ENCODE assay signal across 19 mouse cellular contexts in the genomic region with DNA sequence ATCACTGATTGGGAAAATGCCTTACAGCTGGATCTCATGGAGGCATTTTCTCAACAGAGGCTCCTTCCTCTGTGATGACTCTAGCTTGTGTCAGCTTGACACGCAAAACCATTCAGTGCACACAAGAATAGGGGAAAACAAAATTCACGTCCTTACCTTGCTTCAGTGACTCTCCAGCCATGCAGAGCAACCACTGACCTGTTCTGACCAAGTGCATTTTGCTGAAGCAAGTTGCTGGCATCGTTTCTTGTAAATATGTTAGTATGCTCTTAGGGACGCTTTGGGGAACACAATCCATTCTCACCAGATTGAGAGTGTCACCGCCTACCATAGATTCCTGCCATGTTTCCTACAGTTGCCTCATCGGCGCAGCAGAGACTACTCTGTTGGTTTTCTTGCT. TPM values are rescaled to one million over a fixed set of nuclear protein-coding genes. Genes with fewer than 3 reads are reported as not detected.
DNase-seq lines count a peak whose midpoint lies in the region; ATAC-seq and TF ChIP-seq lines count a peak whose summit lies in the region.
"Had no signal": no experiment of that assay in that cellular context is flagged by ENCODE, and none has a peak within 500 bp of the region (broad histone marks: within the 10 kb centered on the region; RNA-seq: fewer than 3 reads in every experiment).

No protein-coding gene starts in this region.

- 94% methylated on average over 7 of the region's 7 CpGs for WGBS in forebrain, embryonic 13.5 days
- 86% methylated on average over 7 of the region's 7 CpGs for WGBS in forebrain, embryonic 16.5 days
- 53% methylated on average over 7 of the region's 7 CpGs for WGBS in kidney, adult 2 months
- 92% methylated on average over 7 of the region's 7 CpGs for WGBS in midbrain, embryonic 12.5 days
- WGBS in midbrain, embryonic 16.5 days = 85% methylated on average over 7 of the region's 7 CpGs
- 92% methylated on average over 7 of the region's 7 CpGs for WGBS in embryonic facial prominence, embryonic 12.5 days
- WGBS in heart, embryonic 12.5 days = 90% methylated on average over 7 of the region's 7 CpGs

- no peaks in the 10 kb centered on the region for H3K9me3 ChIP-seq in forebrain, embryonic 13.5 days (replicated peaks)
- no peaks in the 10 kb centered on the region for H3K9me3 ChIP-seq in forebrain, embryonic 16.5 days (ENCODE audit: control insufficient read depth, low read length)
- no peaks in the 10 kb centered on the region for H3K9me3 ChIP-seq in midbrain, embryonic 12.5 days
- H3K9me3 ChIP-seq in midbrain, embryonic 16.5 days (replicated peaks; ENCODE audit: control insufficient read depth, low read length, poor library complexity, severe bottlenecking) = no peaks in the 10 kb centered on the region
- H3K9me3 ChIP-seq in embryonic facial prominence, embryonic 12.5 days = no peaks in the 10 kb centered on the region
- H3K9me3 ChIP-seq in heart, embryonic 12.5 days (replicated peaks) = no peaks in the 10 kb centered on the region
- H3K9me3 ChIP-seq: hindbrain, embryonic 15.5 days; intestine, embryonic 15.5 days; liver, embryonic 15.5 days; lung, embryonic 15.5 days had no signal

- ATAC-seq in forebrain, embryonic 13.5 days = no peak
- ATAC-seq in forebrain, embryonic 16.5 days = no peak
- no peak for ATAC-seq in midbrain, embryonic 12.5 days (ENCODE audit: low FRiP score, low read depth)
- no peak for ATAC-seq in midbrain, embryonic 16.5 days
- no peak for ATAC-seq in embryonic facial prominence, embryonic 12.5 days (ENCODE audit: insufficient number of reproducible peaks, insufficient read depth, low FRiP score, low TSS enrichment)
- no peak for ATAC-seq in heart, embryonic 12.5 days (ENCODE audit: insufficient number of reproducible peaks, low FRiP score)
- ATAC-seq: intestine, embryonic 15.5 days had no signal

- H3K27me3 ChIP-seq in forebrain, embryonic 13.5 days = no peaks in the 10 kb centered on the region
- H3K27me3 ChIP-seq in forebrain, embryonic 16.5 days (replicated peaks; ENCODE audit: control insufficient read depth, insufficient read depth, low read length) = no peaks in the 10 kb centered on the region
- no peaks in the 10 kb centered on the region for H3K27me3 ChIP-seq in kidney, adult 2 months (replicated peaks; ENCODE audit: control insufficient read depth, insufficient read depth, low read length)
- H3K27me3 ChIP-seq in midbrain, embryonic 12.5 days = no peaks in the 10 kb centered on the region
- no peaks in the 10 kb centered on the region for H3K27me3 ChIP-seq in midbrain, embryonic 16.5 days (ENCODE audit: control insufficient read depth, insufficient read depth, low read depth, low read length)
- H3K27me3 ChIP-seq in embryonic facial prominence, embryonic 12.5 days = no peaks in the 10 kb centered on the region
- no peaks in the 10 kb centered on the region for H3K27me3 ChIP-seq in heart, embryonic 12.5 days (replicated peaks)
- H3K27me3 ChIP-seq: hindbrain, embryonic 15.5 days; intestine, embryonic 15.5 days; liver, embryonic 15.5 days; lung, embryonic 15.5 days had no signal

- peaks cover 95% of the 10 kb centered on the region for H3K36me3 ChIP-seq in forebrain, embryonic 13.5 days (ENCODE audit: poor library complexity, severe bottlenecking)
- peaks cover 3% of the 10 kb centered on the region; the same call in 1 of the 2 replicates for H3K36me3 ChIP-seq in forebrain, embryonic 16.5 days (ENCODE audit: control insufficient read depth, insufficient read depth)
- H3K36me3 ChIP-seq in kidney, adult 2 months (ENCODE audit: control insufficient read depth, insufficient read depth, low read length) = peaks cover 8% of the 10 kb centered on the region
- H3K36me3 ChIP-seq in midbrain, embryonic 12.5 days = peaks cover 95% of the 10 kb centered on the region
- no peaks in the 10 kb centered on the region for H3K36me3 ChIP-seq in midbrain, embryonic 16.5 days (ENCODE audit: control insufficient read depth, insufficient read depth, low read length)
- H3K36me3 ChIP-seq in embryonic facial prominence, embryonic 12.5 days = peaks cover 79% of the 10 kb centered on the region
- peaks cover 73% of the 10 kb centered on the region for H3K36me3 ChIP-seq in heart, embryonic 12.5 days

- no peak overlapping the region for H3K4me3 ChIP-seq in forebrain, embryonic 13.5 days
- H3K4me3 ChIP-seq in forebrain, embryonic 16.5 days (replicated peaks; ENCODE audit: low read length) = no peak overlapping the region
- no peak overlapping the region for H3K4me3 ChIP-seq in kidney, adult 2 months (ENCODE audit: insufficient read depth, low read depth, low read length)
- H3K4me3 ChIP-seq in midbrain, embryonic 12.5 days = no peak overlapping the region
- no peak overlapping the region for H3K4me3 ChIP-seq in midbrain, embryonic 16.5 days (ENCODE audit: low read depth, low read length)
- H3K4me3 ChIP-seq in embryonic facial prominence, embryonic 12.5 days = no peak overlapping the region
- no peak overlapping the region for H3K4me3 ChIP-seq in heart, embryonic 12.5 days
- H3K4me3 ChIP-seq: hindbrain, embryonic 15.5 days; intestine, embryonic 15.5 days; left cerebral cortex, adult 2 months; liver, embryonic 15.5 days; lung, embryonic 15.5 days had no signal

- TF ChIP-seq CTCF in kidney, adult 2 months (conservative IDR thresholded peaks at IDR 0.05; ENCODE audit: insufficient read depth, insufficient read length, low read depth, low read length) = no peak

- TF ChIP-seq POLR2A in kidney, adult 2 months (IDR thresholded peaks at IDR 0.05; ENCODE audit: low read depth, low read length) = no peak

- DNase-seq in kidney, adult 2 months = peak; percentile 77
- no peak for DNase-seq in kidney, postnatal 25 days
- DNase-seq: adrenal gland, postnatal 36 days; cerebellum, adult 9-10 months; liver; thymus, postnatal 25 days had no signal

- H3K27ac ChIP-seq in forebrain, embryonic 13.5 days = 0 out of 2 replicates have a peak overlapping the region, but pooled peaks have one; percentile 14
- H3K27ac ChIP-seq in forebrain, embryonic 16.5 days (ENCODE audit: low read length) = no peak overlapping the region
- H3K27ac ChIP-seq in kidney, adult 2 months (ENCODE audit: insufficient read depth, low read depth, low read length) = peak overlapping the region; percentile 26; the same call in 1 of the 2 replicates
- H3K27ac ChIP-seq in midbrain, embryonic 12.5 days (replicated peaks) = 0 out of 2 replicates have a peak overlapping the region, but pooled peaks have one; percentile 25
- no peak overlapping the region for H3K27ac ChIP-seq in midbrain, embryonic 16.5 days (ENCODE audit: low read length)
- peak overlapping the region; percentile 63; the same call in 1 of the 2 replicates for H3K27ac ChIP-seq in embryonic facial prominence, embryonic 12.5 days
- no peak overlapping the region for H3K27ac ChIP-seq in heart, embryonic 12.5 days (ENCODE audit: poor library complexity, severe bottlenecking)
- H3K27ac ChIP-seq: hindbrain, embryonic 15.5 days; intestine, embryonic 15.5 days; left cerebral cortex, adult 2 months; liver, embryonic 15.5 days; macrophage had no signal

- H3K4me1 ChIP-seq in forebrain, embryonic 13.5 days = 0 out of 2 replicates have a peak, but pooled peaks cover 4% of the 10 kb centered on the region
- peaks cover 2% of the 10 kb centered on the region; the same call in 1 of the 2 replicates for H3K4me1 ChIP-seq in forebrain, embryonic 16.5 days (replicated peaks; ENCODE audit: control insufficient read depth, insufficient read depth, low read length)
- peaks cover 14% of the 10 kb centered on the region for H3K4me1 ChIP-seq in kidney, adult 2 months (ENCODE audit: control insufficient read depth, insufficient read depth, low read length)
- H3K4me1 ChIP-seq in midbrain, embryonic 12.5 days = 0 out of 2 replicates have a peak, but pooled peaks cover 5% of the 10 kb centered on the region
- H3K4me1 ChIP-seq in midbrain, embryonic 16.5 days (ENCODE audit: control insufficient read depth, insufficient read depth, low read length) = no peaks in the 10 kb centered on the region
- peaks cover 5% of the 10 kb centered on the region; the same call in 1 of the 2 replicates for H3K4me1 ChIP-seq in embryonic facial prominence, embryonic 12.5 days
- H3K4me1 ChIP-seq in heart, embryonic 12.5 days (replicated peaks) = no peaks in the 10 kb centered on the region; the same call in 1 of the 2 replicates
- H3K4me1 ChIP-seq: hindbrain, embryonic 15.5 days; intestine, embryonic 15.5 days; liver, embryonic 15.5 days; lung, embryonic 15.5 days had no signal

- 0 out of 2 replicates have a peak overlapping the region, but pooled peaks have one; percentile 12 for H3K9ac ChIP-seq in forebrain, embryonic 13.5 days
- H3K9ac ChIP-seq in forebrain, embryonic 16.5 days (replicated peaks; ENCODE audit: low read depth, low read length) = no peak overlapping the region
- no peak overlapping the region for H3K9ac ChIP-seq in midbrain, embryonic 12.5 days (replicated peaks)
- H3K9ac ChIP-seq in midbrain, embryonic 16.5 days (ENCODE audit: low read depth, low read length) = no peak overlapping the region
- no peak overlapping the region for H3K9ac ChIP-seq in embryonic facial prominence, embryonic 12.5 days
- H3K9ac ChIP-seq in heart, embryonic 12.5 days = no peak overlapping the region
- H3K9ac ChIP-seq: hindbrain, embryonic 15.5 days; intestine, embryonic 15.5 days; liver, embryonic 15.5 days; lung, embryonic 15.5 days had no signal

- no peak overlapping the region for H3K4me2 ChIP-seq in forebrain, embryonic 13.5 days
- H3K4me2 ChIP-seq in forebrain, embryonic 16.5 days (ENCODE audit: low read length) = no peak overlapping the region
- no peak overlapping the region for H3K4me2 ChIP-seq in midbrain, embryonic 12.5 days (replicated peaks)
- no peak overlapping the region for H3K4me2 ChIP-seq in midbrain, embryonic 16.5 days (ENCODE audit: low read length)
- no peak overlapping the region for H3K4me2 ChIP-seq in embryonic facial prominence, embryonic 12.5 days (replicated peaks)
- H3K4me2 ChIP-seq in heart, embryonic 12.5 days = no peak overlapping the region
- H3K4me2 ChIP-seq: hindbrain, embryonic 15.5 days; intestine, embryonic 15.5 days; liver, embryonic 15.5 days; lung, embryonic 15.5 days; midbrain, embryonic 11.5 days had no signal

RNA-seq across cellular contexts. Expression of a gene that starts 54.4 kb away (rescaled TPM):
- polyA plus RNA-seq in forebrain, embryonic 13.5 days (2015; fragmentation: Nextera tagmentation; extraction: Ambion mirVana) = 3.5 and 3.8 TPM in 2 replicates
- polyA plus RNA-seq in forebrain, embryonic 16.5 days (2015; fragmentation: Nextera tagmentation; extraction: Ambion mirVana) = 6.6 and 8.2 TPM in 2 replicates
- polyA plus RNA-seq in kidney, adult 2 months (2012; rRNA removed) = 32.1 and 36.0 TPM in 2 replicates
- 3.3 and 4.4 TPM in 2 replicates for polyA plus RNA-seq in midbrain, embryonic 12.5 days (2016; fragmentation: Nextera tagmentation; extraction: Ambion mirVana)
- polyA plus RNA-seq in midbrain, embryonic 16.5 days (2015; fragmentation: Nextera tagmentation; extraction: Ambion mirVana) = 16.1 and 18.4 TPM in 2 replicates
- 4.5 and 4.6 TPM in 2 replicates for polyA plus RNA-seq in embryonic facial prominence, embryonic 12.5 days (2016; fragmentation: Nextera tagmentation; extraction: Ambion mirVana)
- polyA plus RNA-seq in heart, embryonic 12.5 days (2016; fragmentation: Nextera tagmentation; extraction: Ambion mirVana) = 56.5 and 62.2 TPM in 2 replicates

Comparison
In these comparisons a context has a peak if more than half of its experiments do, and no peak if none do; other contexts are left out.
1. H3K27ac ChIP-seq: peak in forebrain, embryonic 13.5 days (single experiment), kidney, adult 2 months (single experiment), midbrain, embryonic 12.5 days (single experiment) and embryonic facial prominence, embryonic 12.5 days (single experiment); none in forebrain, embryonic 16.5 days (single experiment), midbrain, embryonic 16.5 days (single experiment) and heart, embryonic 12.5 days (single experiment).